ENCODE assay signal across 19 mouse cellular contexts in the genomic region with DNA sequence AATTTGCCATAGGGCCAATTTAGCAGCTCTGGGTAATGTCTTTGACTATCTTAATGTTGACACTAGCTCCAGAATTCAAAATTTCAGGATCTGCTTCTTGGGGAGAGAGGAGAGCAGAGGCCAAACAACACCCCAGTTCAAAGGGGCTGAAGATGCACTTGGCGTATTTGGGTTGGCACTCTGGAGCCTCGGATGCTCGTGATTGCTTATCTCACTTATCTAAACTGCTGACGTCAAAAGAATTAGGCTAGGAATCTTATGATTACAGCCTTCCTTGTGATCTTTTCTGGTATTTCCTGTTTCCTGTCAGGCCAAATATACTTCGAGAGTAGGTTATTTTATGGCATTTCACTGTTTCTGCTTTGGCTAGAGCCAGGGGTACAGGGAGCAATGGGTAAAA.
DNase-seq lines count a peak whose midpoint lies in the region; ATAC-seq and TF ChIP-seq lines count a peak whose summit lies in the region.
"Had no signal": no experiment of that assay in that cellular context is flagged by ENCODE, and none has a peak within 500 bp of the region (broad histone marks: within the 10 kb centered on the region; RNA-seq: fewer than 3 reads in every experiment).

No protein-coding gene starts in this region.

- H3K9ac ChIP-seq in heart, embryonic 12.5 days: no peak overlapping the region
- H3K9ac ChIP-seq in kidney, embryonic 16.5 days (replicated peaks; ENCODE audit: low read length): no peak overlapping the region
- no peak overlapping the region for H3K9ac ChIP-seq in heart, postnatal 0 days (replicated peaks; ENCODE audit: low read depth, low read length)
- H3K9ac ChIP-seq: hindbrain, embryonic 12.5 days; intestine, embryonic 15.5 days; liver, postnatal 0 days had no signal

- TF ChIP-seq EP300 in heart, postnatal 0 days (IDR thresholded peaks at IDR 0.05; ENCODE audit: low read depth): no peak

- WGBS in heart, embryonic 12.5 days: 15% methylated on average over 5 of the region's 5 CpGs
- WGBS in kidney, embryonic 16.5 days: 36% methylated on average over 5 of the region's 5 CpGs
- 27% methylated on average over 5 of the region's 5 CpGs for WGBS in heart, postnatal 0 days

- H3K4me1 ChIP-seq in heart, embryonic 12.5 days (replicated peaks): peaks cover 19% of the 10 kb centered on the region
- H3K4me1 ChIP-seq in kidney, embryonic 16.5 days (ENCODE audit: insufficient read depth, low read length): peaks cover 6% of the 10 kb centered on the region; the same call in 1 of the 2 replicates
- peaks cover 12% of the 10 kb centered on the region for H3K4me1 ChIP-seq in heart, postnatal 0 days (ENCODE audit: control insufficient read depth, insufficient read depth)

- no peak overlapping the region for H3K4me3 ChIP-seq in heart, embryonic 12.5 days
- H3K4me3 ChIP-seq in kidney, embryonic 16.5 days (ENCODE audit: low read length): no peak overlapping the region
- H3K4me3 ChIP-seq in heart, postnatal 0 days (ENCODE audit: low read depth, low read length): no peak overlapping the region
- H3K4me3 ChIP-seq: erythroblast, embryonic 14.5 days; hindbrain, embryonic 12.5 days; intestine, embryonic 15.5 days; myocyte had no signal

- H3K27ac ChIP-seq in heart, embryonic 12.5 days (ENCODE audit: poor library complexity, severe bottlenecking): peak overlapping the region; percentile 75; the same call in 1 of the 2 replicates
- H3K27ac ChIP-seq in kidney, embryonic 16.5 days (ENCODE audit: low read length): no peak overlapping the region
- 0 out of 2 replicates have a peak overlapping the region, but pooled peaks have one; percentile 43 for H3K27ac ChIP-seq in heart, postnatal 0 days (ENCODE audit: low read depth)
- H3K27ac ChIP-seq: hindbrain, embryonic 12.5 days; intestine, embryonic 15.5 days had no signal

- ATAC-seq in CD4-positive, CD25-positive, alpha-beta regulatory T cell, adult 4 months: no peak
- no peak for ATAC-seq in heart, embryonic 12.5 days (ENCODE audit: insufficient number of reproducible peaks, low FRiP score)
- ATAC-seq in kidney, embryonic 16.5 days (ENCODE audit: low FRiP score, low TSS enrichment): no peak
- ATAC-seq in heart, postnatal 0 days (ENCODE audit: insufficient read depth, low read depth): no peak
- ATAC-seq: forebrain, embryonic 14.5 days; intestine, embryonic 15.5 days; liver, postnatal 0 days had no signal

- intact Hi-C loops in heart, postnatal 14 days (cut with DNase I): no loop called here

- no peak overlapping the region for H3K4me2 ChIP-seq in heart, embryonic 12.5 days
- H3K4me2 ChIP-seq in kidney, embryonic 16.5 days (replicated peaks; ENCODE audit: low read depth, low read length): no peak overlapping the region
- no peak overlapping the region for H3K4me2 ChIP-seq in heart, postnatal 0 days (ENCODE audit: low read depth, low read length)
- H3K4me2 ChIP-seq: hindbrain, embryonic 12.5 days; intestine, embryonic 15.5 days had no signal

- no peak for TF ChIP-seq CTCF in heart, postnatal 0 days (IDR thresholded peaks at IDR 0.05; ENCODE audit: low read depth)

- H3K9me3 ChIP-seq in heart, embryonic 12.5 days (replicated peaks): no peaks in the 10 kb centered on the region
- no peaks in the 10 kb centered on the region for H3K9me3 ChIP-seq in kidney, embryonic 16.5 days (ENCODE audit: low read length)
- no peaks in the 10 kb centered on the region for H3K9me3 ChIP-seq in heart, postnatal 0 days (replicated peaks; ENCODE audit: control insufficient read depth, low read length)
- H3K9me3 ChIP-seq: hindbrain, embryonic 12.5 days; intestine, embryonic 15.5 days had no signal

- DNase-seq in CD4-positive, CD25-positive, alpha-beta regulatory T cell, adult 2 months (ENCODE audit: low read depth, low spot score): peak; percentile 24
- DNase-seq in heart, postnatal 14 days: no peak
- peak; percentile 30 to 60 for DNase-seq in kidney, postnatal 25 days
- no peak for DNase-seq in heart, postnatal 0 days (ENCODE audit: low spot score)
- no peak for DNase-seq in thymus, postnatal 0 days (ENCODE audit: low spot score)
- DNase-seq: adrenal gland, adult 2 months; cerebellum, adult 11 months; cerebellum, postnatal 14 days; liver, postnatal 0 days; midbrain, embryonic 14.5 days; retina, postnatal 1 day had no signal

- 0 out of 2 replicates have a peak, but pooled peaks cover 3% of the 10 kb centered on the region for H3K36me3 ChIP-seq in heart, embryonic 12.5 days
- no peaks in the 10 kb centered on the region for H3K36me3 ChIP-seq in kidney, embryonic 16.5 days (ENCODE audit: insufficient read depth, low read length)
- H3K36me3 ChIP-seq in heart, postnatal 0 days (replicated peaks; ENCODE audit: control insufficient read depth, insufficient read depth, low read length): no peaks in the 10 kb centered on the region
- H3K36me3 ChIP-seq: hindbrain, embryonic 12.5 days; intestine, embryonic 15.5 days had no signal

- no peaks in the 10 kb centered on the region for H3K27me3 ChIP-seq in heart, embryonic 12.5 days (replicated peaks)
- no peaks in the 10 kb centered on the region for H3K27me3 ChIP-seq in kidney, embryonic 16.5 days (ENCODE audit: insufficient read depth, low read length)
- H3K27me3 ChIP-seq in heart, postnatal 0 days (ENCODE audit: control insufficient read depth, insufficient read depth, low read length): no peaks in the 10 kb centered on the region
- H3K27me3 ChIP-seq: hindbrain, embryonic 12.5 days; intestine, embryonic 15.5 days had no signal

Comparison
In these comparisons a context has a peak if more than half of its experiments do, and no peak if none do; other contexts are left out.
1. DNase-seq: peak in CD4-positive, CD25-positive, alpha-beta regulatory T cell, adult 2 months (single experiment) and kidney, postnatal 25 days (2 of 2); none in heart, postnatal 14 days (0 of 2), heart, postnatal 0 days (single experiment) and thymus, postnatal 0 days (single experiment).